Mouse (Mus musculus) heart, adult 2 months (tissue): Measurements from ENCODE around the gene Ms4a6d.
"Not testable (repeated sequence)": the region's sequence is repeated elsewhere in the genome, so short reads cannot be mapped to it uniquely, and the experiment has no call there.

Source experiments
- CTCF ChIP-seq: fragments of 200-600 bp; IDR thresholded peaks from 2 replicates; pipeline ENCODE4 v1.8.1; 2022; ENCODE audit warnings: antibody characterized with exemption, mild to moderate bottlenecking, moderate library complexity
- POLR2A ChIP-seq: fragments of 200-500 bp; IDR thresholded peaks from 2 replicates; pipeline ENCODE4 v1.6.1; 2011; ENCODE audit warnings: mild to moderate bottlenecking, low read depth, low read length, control low read depth; ENCODE audit not compliant: insufficient read depth

DNA sequence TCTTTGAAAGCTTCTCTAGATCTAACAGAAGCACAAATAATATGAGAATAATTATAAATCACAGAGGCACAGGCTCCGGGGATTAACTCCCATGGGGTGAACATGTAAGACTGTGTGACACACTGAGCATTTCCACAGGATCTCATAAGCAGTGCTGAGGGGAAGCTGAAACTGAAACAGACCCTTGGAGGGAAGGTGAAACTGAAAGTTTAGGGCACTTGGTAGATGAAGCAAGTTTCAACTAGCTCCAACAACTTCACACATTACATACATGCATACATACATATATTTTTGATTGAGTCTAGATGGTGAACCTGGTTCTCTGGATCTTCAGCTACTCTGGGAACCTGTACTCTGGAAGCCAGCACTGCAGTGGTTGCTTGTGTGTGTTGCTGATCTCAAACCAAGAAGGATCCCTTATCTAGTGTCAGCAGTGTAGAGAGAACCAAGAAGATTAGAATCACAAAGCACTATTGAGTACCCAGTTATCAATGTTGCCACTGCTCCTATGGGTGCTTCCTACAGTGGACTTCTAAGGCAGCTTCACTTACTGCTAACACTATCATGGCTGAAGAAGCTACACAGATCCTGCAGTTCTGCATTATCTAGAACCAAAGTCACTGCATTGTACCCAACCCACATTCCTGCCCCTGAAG lies 64.4 kb downstream of the Ms4a6d start:
- TF ChIP-seq CTCF, POLR2A: not testable (repeated sequence)
